Mouse (Mus musculus) forebrain, postnatal 0 days (tissue): ENCODE measurements around the gene Abcb1a. TPM values are rescaled to one million over a fixed set of nuclear protein-coding genes. Genes with fewer than 3 reads are reported as not detected.

Source experiments
- ATAC-seq: fragments of 200-750 bp; cut with Nextera tagmentation; 2 replicates; pipeline ENCODE4 v1.8.0; 2017; ENCODE audit warnings: mild to moderate bottlenecking, moderate library complexity
- DNase-seq: peaks from one replicate; pipeline ENCODE4 v3.0.0-alpha.2; 2015
- H3K27ac ChIP-seq: fragments of 300-500 bp; sonication (generic); 2 replicates; pipeline ENCODE4 v1.5.1; 2014; ENCODE audit warnings: low read depth, mild to moderate bottlenecking, antibody characterized with exemption, low read length, moderate library complexity, mixed read lengths
- H3K27me3 ChIP-seq: fragments of 300-500 bp; sonication (generic); 2 replicates; pipeline ENCODE4 v1.6.1; 2014; ENCODE audit warnings: mild to moderate bottlenecking, low read length, mixed read lengths; ENCODE audit not compliant: insufficient read depth
- H3K36me3 ChIP-seq: fragments of 300-500 bp; sonication (generic); 2 replicates; pipeline ENCODE4 v1.6.1; 2014; ENCODE audit warnings: mild to moderate bottlenecking, moderate library complexity; ENCODE audit not compliant: insufficient read depth
- H3K4me1 ChIP-seq: fragments of 300-500 bp; sonication (generic); 2 replicates; pipeline ENCODE4 v1.6.1; 2014; ENCODE audit warnings: antibody characterized with exemption; ENCODE audit not compliant: insufficient read depth
- H3K4me2 ChIP-seq: fragments of 300-500 bp; sonication (generic); 2 replicates; pipeline ENCODE4 v1.6.1; 2014; ENCODE audit warnings: low read depth, mild to moderate bottlenecking, moderate library complexity
- H3K4me3 ChIP-seq: fragments of 300-500 bp; sonication (generic); 2 replicates; pipeline ENCODE4 v1.5.1; 2014; ENCODE audit warnings: low read depth, low read length, mixed read lengths
- H3K9ac ChIP-seq: fragments of 300-500 bp; sonication (generic); 2 replicates; pipeline ENCODE4 v1.6.1; 2014; ENCODE audit warnings: mild to moderate bottlenecking
- H3K9me3 ChIP-seq: fragments of 300-500 bp; sonication (generic); 2 replicates; pipeline ENCODE4 v1.6.1; 2016; ENCODE audit warnings: low read length
- CTCF ChIP-seq: sonication (generic); IDR thresholded peaks from 2 replicates; pipeline ENCODE4 v1.5.1; 2016; ENCODE audit warnings: antibody characterized with exemption, control low read depth, low read depth
- WGBS: fragments of 180-500 bp; shearing (Covaris S2); extraction: QIAGEN DNeasy Blood & Tissue Kit; methylation state at CpG from one replicate; pipeline ENCODE4 v1.1.7; 2014; 5-methylcytosine and 5-hydroxymethylcytosine counted together
- polyA plus RNA-seq: library from polyadenylated mRNA; unstranded; fragments of >200 nt; fragmentation: Nextera tagmentation; extraction: Ambion mirVana; gene quantifications from 2 replicates; pipeline ENCODE4 v1.2.1, GENCODE M21; 2015
- total RNA-seq: library from RNA; depleted of rRNA; stranded (reverse); fragments of >200 nt; gene quantifications from 2 replicates; pipeline ENCODE4 v1.2.3, GENCODE M21; 2014

Abcb1a gene
- total and polyA plus RNA-seq, 2 experiments from 2014 or later, result 2.2 to 7.6 TPM

- no peak overlapping the region for H3K4me2 ChIP-seq
- 89% methylated on average over 2 of the region's 2 CpGs for WGBS
Observed at GRCm38 (mm10) chr5:8652085-8652484, 7.8 kb upstream of the Abcb1a start.

GRCm38 (mm10) chr5:8660738-8661151, 868 bp downstream of the Abcb1a start:
- no peaks in the 10 kb centered on the region for H3K27me3 ChIP-seq
- no peak for TF ChIP-seq CTCF
- no peak overlapping the region for H3K27ac ChIP-seq
- H3K36me3 ChIP-seq, result no peaks in the 10 kb centered on the region
- no peaks in the 10 kb centered on the region for H3K4me1 ChIP-seq
- DNase-seq, result no peak
- no peak overlapping the region for H3K9ac ChIP-seq
- no peak for ATAC-seq
- no peaks in the 10 kb centered on the region for H3K9me3 ChIP-seq
- WGBS, result 64% methylated on average over 10 of the region's 10 CpGs
- peak overlapping the region; percentile 83 for H3K4me2 ChIP-seq
- peak overlapping the region; percentile 34 for H3K4me3 ChIP-seq

More at GRCm38 (mm10) chr5:8652085-8652484, 7.8 kb upstream of the Abcb1a start:
- Histone ChIP-seq H3K4me3 (no peak overlapping the region), H3K9ac (no peak overlapping the region), H3K27me3 (no peaks in the 10 kb centered on the region), H3K36me3 (no peaks in the 10 kb centered on the region), H3K4me1 (no peaks in the 10 kb centered on the region), H3K27ac (no peak overlapping the region), H3K9me3 (no peaks in the 10 kb centered on the region)
- ATAC-seq (no peak), DNase-seq (no peak)
- no peak for TF ChIP-seq CTCF

GRCm38 (mm10) chr5:8664678-8665077, 4.8 kb downstream of the Abcb1a start:
- H3K27me3 ChIP-seq, result no peaks in the 10 kb centered on the region
- H3K4me3 ChIP-seq, result no peak overlapping the region
- H3K4me1 ChIP-seq, result no peaks in the 10 kb centered on the region
- H3K36me3 ChIP-seq, result no peaks in the 10 kb centered on the region
- TF ChIP-seq CTCF, result no peak
- DNase-seq, result no peak
- WGBS, result 65% methylated on average over 3 of the region's 3 CpGs
- no peak overlapping the region for H3K9ac ChIP-seq
- no peak overlapping the region for H3K27ac ChIP-seq
- no peaks in the 10 kb centered on the region for H3K9me3 ChIP-seq
- no peak for ATAC-seq
- no peak overlapping the region for H3K4me2 ChIP-seq

- H3K4me2 ChIP-seq, result no peak overlapping the region
- H3K27me3 ChIP-seq, result no peaks in the 10 kb centered on the region
- ATAC-seq, result no peak
- no peaks in the 10 kb centered on the region for H3K9me3 ChIP-seq
- no peaks in the 10 kb centered on the region for H3K36me3 ChIP-seq
- no peak overlapping the region for H3K27ac ChIP-seq
- no peak overlapping the region for H3K4me3 ChIP-seq
- WGBS, result 85% methylated on average over 9 of the region's 9 CpGs
- TF ChIP-seq CTCF, result no peak
- DNase-seq, result no peak
- no peak overlapping the region for H3K9ac ChIP-seq
- no peaks in the 10 kb centered on the region for H3K4me1 ChIP-seq
Observed at GRCm38 (mm10) chr5:8667758-8668474, 8.0 kb downstream of the Abcb1a start.

- Histone ChIP-seq H3K9ac (no peak overlapping the region), H3K4me1 (no peaks in the 10 kb centered on the region), H3K9me3 (no peaks in the 10 kb centered on the region), H3K36me3 (no peaks in the 10 kb centered on the region), H3K4me2 (no peak overlapping the region), H3K4me3 (no peak overlapping the region), H3K27me3 (no peaks in the 10 kb centered on the region), H3K27ac (no peak overlapping the region)
- 98% methylated on average over 1 of the region's 1 CpGs for WGBS
- no peak for TF ChIP-seq CTCF
- ATAC-seq (no peak), DNase-seq (no peak)
Observed at GRCm38 (mm10) chr5:8669606-8670005, 9.7 kb downstream of the Abcb1a start.

GRCm38 (mm10) chr5:8675262-8675951, 15.5 kb downstream of the Abcb1a start:
- no peak for ATAC-seq
- H3K4me2 ChIP-seq, result no peak overlapping the region
- WGBS, result 90% methylated on average over 6 of the region's 6 CpGs
- H3K9me3 ChIP-seq, result no peaks in the 10 kb centered on the region
- no peaks in the 10 kb centered on the region for H3K4me1 ChIP-seq
- H3K27ac ChIP-seq, result no peak overlapping the region
- no peak overlapping the region for H3K4me3 ChIP-seq
- no peak for TF ChIP-seq CTCF
- DNase-seq, result no peak
- H3K36me3 ChIP-seq, result no peaks in the 10 kb centered on the region
- no peaks in the 10 kb centered on the region for H3K27me3 ChIP-seq
- H3K9ac ChIP-seq, result no peak overlapping the region

- no peak overlapping the region for H3K9ac ChIP-seq
- H3K4me2 ChIP-seq, result no peak overlapping the region
- DNase-seq, result no peak
- no peak overlapping the region for H3K27ac ChIP-seq
- H3K4me3 ChIP-seq, result no peak overlapping the region
- WGBS, result 80% methylated on average over 1 of the region's 1 CpGs
- no peak for TF ChIP-seq CTCF
- H3K27me3 ChIP-seq, result no peaks in the 10 kb centered on the region
- no peaks in the 10 kb centered on the region for H3K4me1 ChIP-seq
- H3K36me3 ChIP-seq, result no peaks in the 10 kb centered on the region
- no peak for ATAC-seq
- H3K9me3 ChIP-seq, result no peaks in the 10 kb centered on the region
Observed at GRCm38 (mm10) chr5:8675952-8676262, 16.0 kb downstream of the Abcb1a start.
